In genomic region chr7:3292791-3293190, GRCm38 (mm10) we compare ENCODE assay signal across 8 mouse cellular contexts. TPM values are rescaled to one million over a fixed set of nuclear protein-coding genes. Genes with fewer than 3 reads are reported as not detected.
DNase-seq lines count a peak whose midpoint lies in the region; ATAC-seq and TF ChIP-seq lines count a peak whose summit lies in the region.

No protein-coding gene starts in this region.

- H3K36me3 ChIP-seq in forebrain, embryonic 16.5 days (ENCODE audit: control insufficient read depth, insufficient read depth), result peaks cover 12% of the 10 kb centered on the region
- H3K36me3 ChIP-seq in hindbrain, embryonic 12.5 days, result peaks cover 29% of the 10 kb centered on the region
- H3K36me3 ChIP-seq in midbrain, embryonic 16.5 days (ENCODE audit: control insufficient read depth, insufficient read depth, low read length), result peaks cover 17% of the 10 kb centered on the region
- peaks cover 12% of the 10 kb centered on the region for H3K36me3 ChIP-seq in stomach, postnatal 0 days (ENCODE audit: control insufficient read depth, insufficient read depth, low read length)

- DNase-seq in cerebellum, adult 11 months, result peak; percentile 31
- DNase-seq in cerebellum, adult 8-10 months, result no peak
- peak; percentile 82 for DNase-seq in liver
- peak; percentile 97 for DNase-seq in stomach, postnatal 0 days (ENCODE audit: low spot score)

- no peaks in the 10 kb centered on the region for H3K27me3 ChIP-seq in forebrain, embryonic 16.5 days (replicated peaks; ENCODE audit: control insufficient read depth, insufficient read depth, low read length)
- H3K27me3 ChIP-seq in hindbrain, embryonic 12.5 days, result no peaks in the 10 kb centered on the region
- no peaks in the 10 kb centered on the region for H3K27me3 ChIP-seq in midbrain, embryonic 16.5 days (ENCODE audit: control insufficient read depth, insufficient read depth, low read depth, low read length)
- no peaks in the 10 kb centered on the region for H3K27me3 ChIP-seq in stomach, postnatal 0 days (ENCODE audit: control insufficient read depth, insufficient read depth, low read length)

- no peak overlapping the region for H3K9ac ChIP-seq in forebrain, embryonic 16.5 days (replicated peaks; ENCODE audit: low read depth, low read length)
- H3K9ac ChIP-seq in hindbrain, embryonic 12.5 days, result peak overlapping the region; percentile 49; the same call in 1 of the 2 replicates
- peak overlapping the region; percentile 51 for H3K9ac ChIP-seq in midbrain, embryonic 16.5 days (ENCODE audit: low read depth, low read length)
- peak overlapping the region; percentile 55 for H3K9ac ChIP-seq in stomach, postnatal 0 days (ENCODE audit: low read length)

- 5% methylated on average over 14 of the region's 14 CpGs for WGBS in forebrain, embryonic 16.5 days
- WGBS in hindbrain, embryonic 12.5 days, result 4% methylated on average over 14 of the region's 14 CpGs
- 8% methylated on average over 14 of the region's 14 CpGs for WGBS in midbrain, embryonic 16.5 days
- under 1% methylated on average over 13 of the region's 14 CpGs for WGBS in stomach, postnatal 0 days

- TF ChIP-seq EP300 in stomach, postnatal 0 days (optimal IDR thresholded peaks at IDR 0.05), result peak; percentile 39

- H3K4me3 ChIP-seq in brown adipose tissue, adult 24 weeks (ENCODE audit: insufficient read depth, low read depth, low read length), result peak overlapping the region; percentile 64
- peak overlapping the region; percentile 15 for H3K4me3 ChIP-seq in forebrain, embryonic 16.5 days (replicated peaks; ENCODE audit: low read length)
- H3K4me3 ChIP-seq in hindbrain, embryonic 12.5 days, result peak overlapping the region; percentile 24
- H3K4me3 ChIP-seq in midbrain, embryonic 16.5 days (ENCODE audit: low read depth, low read length), result peak overlapping the region; percentile 15
- peak overlapping the region; percentile 65 for H3K4me3 ChIP-seq in stomach, postnatal 0 days (ENCODE audit: low read depth, low read length)

- peak; percentile 58 for TF ChIP-seq CTCF in stomach, postnatal 0 days (IDR thresholded peaks at IDR 0.05; ENCODE audit: low read depth)

- peak overlapping the region; percentile 35 for H3K4me2 ChIP-seq in forebrain, embryonic 16.5 days (ENCODE audit: low read length)
- peak overlapping the region; percentile 50 for H3K4me2 ChIP-seq in hindbrain, embryonic 12.5 days (replicated peaks)
- H3K4me2 ChIP-seq in midbrain, embryonic 16.5 days (ENCODE audit: low read length), result peak overlapping the region; percentile 46
- H3K4me2 ChIP-seq in stomach, postnatal 0 days (replicated peaks; ENCODE audit: low read depth), result peak overlapping the region; percentile 71

- no peaks in the 10 kb centered on the region for H3K9me3 ChIP-seq in forebrain, embryonic 16.5 days (ENCODE audit: control insufficient read depth, low read length)
- no peaks in the 10 kb centered on the region for H3K9me3 ChIP-seq in hindbrain, embryonic 12.5 days (replicated peaks)
- H3K9me3 ChIP-seq in midbrain, embryonic 16.5 days (replicated peaks; ENCODE audit: control insufficient read depth, low read length, poor library complexity, severe bottlenecking), result no peaks in the 10 kb centered on the region
- no peaks in the 10 kb centered on the region for H3K9me3 ChIP-seq in stomach, postnatal 0 days (ENCODE audit: control insufficient read depth, low read length)

- ATAC-seq in forebrain, embryonic 16.5 days, result no peak
- ATAC-seq in hindbrain, embryonic 12.5 days (ENCODE audit: low FRiP score), result no peak
- no peak for ATAC-seq in midbrain, embryonic 16.5 days
- peak; percentile 90 for ATAC-seq in stomach, postnatal 0 days (ENCODE audit: low FRiP score, low TSS enrichment)

- H3K4me1 ChIP-seq in brown adipose tissue, adult 24 weeks (ENCODE audit: control insufficient read depth, insufficient read depth, insufficient read length, low read length), result peaks cover 18% of the 10 kb centered on the region
- H3K4me1 ChIP-seq in forebrain, embryonic 16.5 days (replicated peaks; ENCODE audit: control insufficient read depth, insufficient read depth, low read length), result peaks cover 27% of the 10 kb centered on the region
- peaks cover 21% of the 10 kb centered on the region for H3K4me1 ChIP-seq in hindbrain, embryonic 12.5 days
- peaks cover 25% of the 10 kb centered on the region for H3K4me1 ChIP-seq in midbrain, embryonic 16.5 days (ENCODE audit: control insufficient read depth, insufficient read depth, low read length)
- H3K4me1 ChIP-seq in stomach, postnatal 0 days (replicated peaks; ENCODE audit: control insufficient read depth, insufficient read depth), result no peaks in the 10 kb centered on the region; the same call in 1 of the 2 replicates

- H3K27ac ChIP-seq in brown adipose tissue, adult 24 weeks (replicated peaks; ENCODE audit: low read depth, low read length), result peak overlapping the region; percentile 100
- H3K27ac ChIP-seq in forebrain, embryonic 16.5 days (ENCODE audit: low read length), result no peak overlapping the region
- 0 out of 2 replicates have a peak overlapping the region, but pooled peaks have one; percentile 52 for H3K27ac ChIP-seq in hindbrain, embryonic 12.5 days
- no peak overlapping the region for H3K27ac ChIP-seq in midbrain, embryonic 16.5 days (ENCODE audit: low read length)
- H3K27ac ChIP-seq in stomach, postnatal 0 days (replicated peaks), result peak overlapping the region; percentile 96

RNA-seq across cellular contexts. Expression of gene Prkcg, which starts 3.8 kb away (rescaled TPM):
- 1.4 and 2.9 TPM in 2 replicates for polyA plus RNA-seq in brown adipose tissue, adult 24 weeks (2012; ENCODE audit: insufficient read depth, insufficient read length, missing spikeins)
- polyA plus RNA-seq in forebrain, embryonic 16.5 days (2015; fragmentation: Nextera tagmentation; extraction: Ambion mirVana), result 2.7 and 3.5 TPM in 2 replicates
- polyA plus RNA-seq in hindbrain, embryonic 12.5 days (2016; fragmentation: Nextera tagmentation; extraction: Ambion mirVana), result 0.35 and 0.39 TPM in 2 replicates
- 3.3 and 3.8 TPM in 2 replicates for polyA plus RNA-seq in midbrain, embryonic 16.5 days (2015; fragmentation: Nextera tagmentation; extraction: Ambion mirVana)
- polyA plus RNA-seq in stomach, postnatal 0 days (2015; fragmentation: Nextera tagmentation; extraction: Ambion mirVana), result 0.13 and 0.24 TPM in 2 replicates

RNA-seq across cellular contexts. Expression of gene Myadm, which starts 3.9 kb away (rescaled TPM):
- polyA plus RNA-seq in brown adipose tissue, adult 24 weeks (2012; ENCODE audit: insufficient read depth, insufficient read length, missing spikeins), result 45.0 and 52.3 TPM in 2 replicates
- 24.3 and 25.4 TPM in 2 replicates for polyA plus RNA-seq in forebrain, embryonic 16.5 days (2015; fragmentation: Nextera tagmentation; extraction: Ambion mirVana)
- 36.1 and 41.7 TPM in 2 replicates for polyA plus RNA-seq in hindbrain, embryonic 12.5 days (2016; fragmentation: Nextera tagmentation; extraction: Ambion mirVana)
- 32.7 and 36.4 TPM in 2 replicates for polyA plus RNA-seq in midbrain, embryonic 16.5 days (2015; fragmentation: Nextera tagmentation; extraction: Ambion mirVana)
- polyA plus RNA-seq in stomach, postnatal 0 days (2015; fragmentation: Nextera tagmentation; extraction: Ambion mirVana), result 94.0 and 97.7 TPM in 2 replicates

RNA-seq across cellular contexts. Expression of gene Cacng7, which starts 40.0 kb away (rescaled TPM):
- 3.4 and 3.6 TPM in 2 replicates for polyA plus RNA-seq in brown adipose tissue, adult 24 weeks (2012; ENCODE audit: insufficient read depth, insufficient read length, missing spikeins)
- 2.8 and 4.3 TPM in 2 replicates for polyA plus RNA-seq in forebrain, embryonic 16.5 days (2015; fragmentation: Nextera tagmentation; extraction: Ambion mirVana)
- 3.7 and 4.6 TPM in 2 replicates for polyA plus RNA-seq in hindbrain, embryonic 12.5 days (2016; fragmentation: Nextera tagmentation; extraction: Ambion mirVana)
- polyA plus RNA-seq in midbrain, embryonic 16.5 days (2015; fragmentation: Nextera tagmentation; extraction: Ambion mirVana), result 2.6 and 3.0 TPM in 2 replicates
- polyA plus RNA-seq in stomach, postnatal 0 days (2015; fragmentation: Nextera tagmentation; extraction: Ambion mirVana), result 0.69 and 0.79 TPM in 2 replicates

RNA-seq across cellular contexts. Expression of gene Nlrp12, which starts 43.3 kb away (rescaled TPM):
- polyA plus RNA-seq in brown adipose tissue, adult 24 weeks (2012; ENCODE audit: insufficient read depth, insufficient read length, missing spikeins), result not detected in 2 replicates
- not detected in 2 replicates for polyA plus RNA-seq in forebrain, embryonic 16.5 days (2015; fragmentation: Nextera tagmentation; extraction: Ambion mirVana)
- polyA plus RNA-seq in hindbrain, embryonic 12.5 days (2016; fragmentation: Nextera tagmentation; extraction: Ambion mirVana), result not detected in 2 replicates
- 0.10 TPM in 1 of 2 replicates, not detected in the other for polyA plus RNA-seq in midbrain, embryonic 16.5 days (2015; fragmentation: Nextera tagmentation; extraction: Ambion mirVana)
- polyA plus RNA-seq in stomach, postnatal 0 days (2015; fragmentation: Nextera tagmentation; extraction: Ambion mirVana), result 0.01 TPM in 1 of 2 replicates, not detected in the other

Comparison
In these comparisons a context has a peak if more than half of its experiments do, and no peak if none do; other contexts are left out.
1. H3K27ac ChIP-seq: peak in brown adipose tissue, adult 24 weeks (single experiment), hindbrain, embryonic 12.5 days (single experiment) and stomach, postnatal 0 days (single experiment); none in forebrain, embryonic 16.5 days (single experiment) and midbrain, embryonic 16.5 days (single experiment).
2. H3K4me3 ChIP-seq: peak in every context shown above with its lines; median percentile 65 in stomach, postnatal 0 days; 64 in brown adipose tissue, adult 24 weeks; 24 in hindbrain, embryonic 12.5 days; 15 in forebrain, embryonic 16.5 days; 15 in midbrain, embryonic 16.5 days.
3. Peak in every context shown above with its lines, with median percentiles within 50 percentile points of each other: H3K4me2 ChIP-seq.